Mouse (Mus musculus): ENCODE data around the gene Cd28. TPM values are rescaled to one million over a fixed set of nuclear protein-coding genes. Genes with fewer than 3 reads are reported as not detected.

Cd28 gene
- polyA plus RNA-seq, 1 experiment from 2014 or later = 0.30 TPM

DNA sequence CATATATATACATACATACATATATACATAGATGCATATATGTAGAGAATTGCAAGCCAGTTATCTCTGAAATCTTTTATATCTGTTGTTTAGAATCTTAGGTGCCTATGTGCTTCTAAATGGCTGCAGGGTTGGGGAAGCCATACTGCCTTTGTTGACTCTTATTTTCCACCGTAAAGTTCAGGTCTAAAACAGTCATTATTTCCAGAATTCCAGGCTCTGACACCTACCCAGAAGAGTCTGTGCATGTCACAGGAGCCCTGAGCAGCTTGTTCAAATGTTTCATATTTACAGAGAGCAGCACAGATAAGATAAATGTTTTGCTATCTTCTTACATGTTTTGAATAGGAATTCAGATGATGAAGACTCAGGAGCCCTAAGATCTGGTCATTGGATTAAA is 36.4 kb downstream of the Cd28 start:
- Histone ChIP-seq H3K4me1 (peaks cover 6% of the 10 kb centered on the region; the same call in 1 of the 2 replicates), H3K36me3 (no peaks in the 10 kb centered on the region), H3K4me2 (no peak overlapping the region), H3K9me3 (replicated peaks) (no peaks in the 10 kb centered on the region), H3K4me3 (replicated peaks) (no peak overlapping the region), H3K27ac (no peak overlapping the region), H3K27me3 (no peaks in the 10 kb centered on the region), H3K9ac (no peak overlapping the region)
- WGBS = 88% methylated on average over 1 of the region's 1 CpGs
- no peak for ATAC-seq (replicated peaks; ENCODE audit: low FRiP score)

DNA sequence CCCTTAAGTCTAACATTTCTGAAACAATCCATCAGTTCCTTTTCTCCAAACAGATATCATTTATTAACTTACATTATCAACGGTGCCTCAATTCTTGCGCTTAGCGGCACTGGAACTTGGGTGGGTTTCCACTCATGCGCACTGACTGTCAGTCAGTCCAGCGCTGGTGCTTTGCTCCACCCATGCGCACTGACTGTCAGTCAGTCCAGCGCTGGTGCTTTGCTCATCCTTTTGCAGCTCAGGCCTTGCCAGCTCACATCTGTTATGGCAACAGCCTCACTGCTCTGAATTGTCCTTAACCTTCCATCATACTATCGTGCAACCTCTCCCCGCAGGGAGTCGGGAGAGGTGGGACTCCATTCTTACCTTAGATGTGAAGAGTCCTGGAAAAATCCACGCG is 37.4 kb downstream of the Cd28 start:
- WGBS = 92% methylated on average over 12 of the region's 12 CpGs
- H3K27me3 ChIP-seq = no peaks in the 10 kb centered on the region
- ATAC-seq (replicated peaks; ENCODE audit: low FRiP score) = no peak

DNA sequence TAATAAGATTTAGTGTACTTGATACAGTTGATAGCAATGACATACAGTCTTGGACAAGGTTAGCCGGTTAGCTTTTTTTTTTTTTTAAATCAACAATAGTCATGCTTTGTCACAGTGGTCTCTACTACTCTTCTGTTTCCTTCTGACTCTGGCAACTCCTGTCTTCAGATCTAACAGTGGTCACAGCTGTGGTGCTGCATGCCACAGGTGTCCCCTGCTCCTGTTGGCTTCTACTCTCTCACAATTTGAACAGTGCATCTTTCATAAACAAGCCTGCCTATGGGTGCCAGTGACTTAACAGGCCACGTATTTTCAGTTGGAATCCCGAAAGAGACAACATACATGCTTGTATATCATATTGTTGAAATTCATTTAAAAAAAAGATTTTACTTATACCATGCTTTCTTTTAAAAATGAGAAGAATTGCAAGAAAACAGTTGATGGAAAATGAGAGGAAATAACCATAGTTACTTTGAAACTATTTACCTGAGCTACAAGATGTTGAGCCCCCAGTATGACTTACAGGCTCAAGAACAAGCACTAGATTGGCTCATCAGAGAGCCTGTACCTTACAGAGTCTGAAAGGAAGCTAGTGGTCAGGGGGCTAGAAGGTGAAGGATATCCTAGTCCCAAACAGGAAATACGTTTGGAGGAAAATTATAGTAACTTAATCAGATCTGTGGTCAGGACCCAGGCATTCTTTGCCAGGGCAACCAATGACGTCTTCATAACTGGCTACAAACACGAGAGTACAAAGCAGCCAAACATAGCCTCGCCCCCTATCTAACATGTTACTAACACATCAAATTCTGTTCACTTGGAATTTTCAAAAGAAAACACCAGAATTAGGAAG is 39.0 kb downstream of the Cd28 start:
- no peaks in the 10 kb centered on the region for H3K9me3 ChIP-seq (replicated peaks)
- no peaks in the 10 kb centered on the region for H3K36me3 ChIP-seq
- H3K4me3 ChIP-seq (replicated peaks) = no peak overlapping the region
- H3K27me3 ChIP-seq = no peaks in the 10 kb centered on the region
- H3K4me1 ChIP-seq = no peaks in the 10 kb centered on the region
- 77% methylated on average over 7 of the region's 7 CpGs for WGBS
- no peak overlapping the region for H3K4me2 ChIP-seq
- ATAC-seq (replicated peaks; ENCODE audit: low FRiP score) = no peak
- no peak overlapping the region for H3K27ac ChIP-seq
- no peak overlapping the region for H3K9ac ChIP-seq

More for the DNA sequence above, 37.4 kb downstream of the Cd28 start:
- no peak overlapping the region for H3K9ac ChIP-seq
- no peak overlapping the region for H3K27ac ChIP-seq
- H3K4me2 ChIP-seq = no peak overlapping the region
- no peaks in the 10 kb centered on the region for H3K9me3 ChIP-seq (replicated peaks)
- H3K4me1 ChIP-seq = peaks cover 6% of the 10 kb centered on the region; the same call in 1 of the 2 replicates
- H3K36me3 ChIP-seq = no peaks in the 10 kb centered on the region
- H3K4me3 ChIP-seq (replicated peaks) = no peak overlapping the region

DNA sequence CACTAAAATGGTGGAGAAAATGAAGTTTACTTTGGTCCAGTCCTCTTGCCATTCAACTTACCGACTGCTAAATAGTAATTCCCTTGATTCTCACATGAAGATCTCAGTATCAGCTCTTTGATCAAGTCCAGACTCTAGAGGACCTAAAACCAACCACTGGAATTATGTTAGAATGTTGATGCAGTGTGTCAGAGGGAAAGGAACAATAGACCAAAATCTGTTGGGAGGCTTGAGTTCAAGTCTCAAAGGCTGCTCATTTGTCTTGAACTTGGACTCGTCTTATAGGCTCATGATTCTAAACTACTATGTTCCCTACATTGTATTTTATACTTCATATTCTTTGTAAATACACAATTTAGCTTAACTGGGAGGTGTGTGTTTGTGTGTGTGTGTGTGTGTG is 41.0 kb downstream of the Cd28 start:
- H3K9ac ChIP-seq = no peak overlapping the region
- no peak for ATAC-seq (replicated peaks; ENCODE audit: low FRiP score)

DNA sequence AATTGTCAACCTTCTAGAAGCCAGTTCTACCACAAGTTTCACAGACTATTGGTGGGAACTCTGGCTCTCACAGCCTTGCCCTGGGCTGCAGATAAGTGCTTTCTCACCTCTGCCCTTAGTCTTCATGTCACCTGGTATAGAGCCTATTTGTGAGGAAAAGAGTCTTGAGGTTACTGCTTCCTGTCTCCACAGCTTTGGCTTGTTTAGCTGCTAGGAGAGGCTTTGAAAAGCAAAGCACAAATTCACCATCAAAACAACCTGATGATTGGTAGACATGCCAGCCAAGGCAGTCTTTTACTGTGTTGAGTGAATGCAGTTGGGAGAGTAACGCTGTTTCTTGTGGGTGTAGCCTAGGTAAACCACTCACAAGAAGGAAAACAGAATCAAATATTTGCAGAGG is 41.6 kb downstream of the Cd28 start:
- ATAC-seq (replicated peaks; ENCODE audit: low FRiP score) = no peak
- Histone ChIP-seq H3K27me3 (no peaks in the 10 kb centered on the region), H3K4me3 (replicated peaks) (no peak overlapping the region), H3K27ac (no peak overlapping the region), H3K4me1 (no peaks in the 10 kb centered on the region), H3K9ac (no peak overlapping the region), H3K36me3 (no peaks in the 10 kb centered on the region), H3K4me2 (no peak overlapping the region), H3K9me3 (replicated peaks) (no peaks in the 10 kb centered on the region)
- 88% methylated on average over 1 of the region's 1 CpGs for whole genome bisulfite sequencing

More for the DNA sequence above, 41.0 kb downstream of the Cd28 start:
- 96% methylated on average over 2 of the region's 2 CpGs for WGBS
- no peak overlapping the region for H3K4me3 ChIP-seq (replicated peaks)
- no peak overlapping the region for H3K27ac ChIP-seq
- H3K36me3 ChIP-seq = no peaks in the 10 kb centered on the region
- no peaks in the 10 kb centered on the region for H3K27me3 ChIP-seq
- no peak overlapping the region for H3K4me2 ChIP-seq
- H3K4me1 ChIP-seq = no peaks in the 10 kb centered on the region
- H3K9me3 ChIP-seq (replicated peaks) = no peaks in the 10 kb centered on the region

DNA sequence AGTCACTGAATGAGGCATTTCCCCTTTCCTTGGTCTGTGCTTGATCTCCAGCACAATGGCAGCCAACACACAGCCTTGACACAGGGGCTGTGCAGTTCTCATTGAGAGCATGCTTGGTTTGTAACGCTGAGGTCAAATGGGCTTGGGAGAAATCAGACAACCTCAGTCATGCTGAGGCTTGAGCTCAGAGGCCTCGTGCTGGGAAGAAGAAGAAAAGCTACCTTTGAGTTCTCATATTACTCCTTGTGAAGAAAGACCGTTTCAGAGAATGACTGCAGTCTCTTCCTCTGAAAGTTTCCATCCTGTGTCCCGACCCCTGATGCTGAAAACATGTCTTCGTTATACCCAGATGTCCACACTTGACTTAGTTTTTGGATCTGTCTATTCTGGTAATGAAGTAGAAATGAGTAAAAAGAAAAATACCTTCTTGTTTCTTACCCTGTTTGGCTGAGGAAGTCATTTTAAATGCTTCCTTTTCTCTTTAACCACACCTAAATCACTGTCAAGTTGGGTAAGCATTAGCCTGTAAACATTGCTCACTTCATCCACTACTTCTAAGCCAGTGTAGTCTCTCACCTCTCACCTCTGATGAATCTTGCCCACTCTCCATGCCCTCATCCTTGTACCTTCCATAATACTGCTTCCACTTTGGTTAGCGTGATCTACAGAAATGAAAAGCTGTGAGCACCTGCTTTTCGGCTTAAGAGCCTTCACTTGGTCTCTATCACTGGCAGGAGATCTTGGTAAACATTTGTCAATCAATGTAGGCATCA is 43.1 kb downstream of the Cd28 start:
- no peak for ATAC-seq (replicated peaks; ENCODE audit: low FRiP score)
- H3K4me2 ChIP-seq = no peak overlapping the region
- no peak overlapping the region for H3K27ac ChIP-seq
- 55% methylated on average over 7 of the region's 7 CpGs for WGBS
- no peaks in the 10 kb centered on the region for H3K4me1 ChIP-seq
- no peak overlapping the region for H3K4me3 ChIP-seq (replicated peaks)
- no peaks in the 10 kb centered on the region for H3K27me3 ChIP-seq
- no peaks in the 10 kb centered on the region for H3K36me3 ChIP-seq
- H3K9ac ChIP-seq = no peak overlapping the region
- no peaks in the 10 kb centered on the region for H3K9me3 ChIP-seq (replicated peaks)

DNA sequence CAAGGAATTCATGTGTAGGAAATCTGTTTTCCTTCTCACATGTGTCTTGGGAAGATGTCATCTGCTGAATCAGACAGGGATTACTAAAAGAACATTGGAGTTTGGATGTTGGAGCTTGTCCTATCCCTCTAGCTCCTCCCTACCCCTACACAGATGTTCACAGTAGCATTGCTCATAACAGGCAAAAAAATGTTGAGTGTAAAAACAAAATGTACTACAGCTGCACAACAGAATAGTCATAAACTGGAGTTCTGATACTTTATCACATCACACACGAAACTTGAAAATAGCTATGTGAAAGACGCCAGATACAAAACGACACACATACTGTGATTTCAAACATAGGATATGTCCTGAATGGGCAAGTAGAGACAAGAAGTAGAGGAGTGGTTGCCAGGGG is 43.9 kb downstream of the Cd28 start:
- H3K27me3 ChIP-seq = no peaks in the 10 kb centered on the region
- no peak overlapping the region for H3K4me2 ChIP-seq
- H3K4me3 ChIP-seq (replicated peaks) = no peak overlapping the region
- no peaks in the 10 kb centered on the region for H3K4me1 ChIP-seq
- no peak for ATAC-seq (replicated peaks; ENCODE audit: low FRiP score)
- H3K9me3 ChIP-seq (replicated peaks) = no peaks in the 10 kb centered on the region
- WGBS = 92% methylated on average over 3 of the region's 3 CpGs
- H3K36me3 ChIP-seq = no peaks in the 10 kb centered on the region
- no peak overlapping the region for H3K9ac ChIP-seq
- H3K27ac ChIP-seq = no peak overlapping the region

DNA sequence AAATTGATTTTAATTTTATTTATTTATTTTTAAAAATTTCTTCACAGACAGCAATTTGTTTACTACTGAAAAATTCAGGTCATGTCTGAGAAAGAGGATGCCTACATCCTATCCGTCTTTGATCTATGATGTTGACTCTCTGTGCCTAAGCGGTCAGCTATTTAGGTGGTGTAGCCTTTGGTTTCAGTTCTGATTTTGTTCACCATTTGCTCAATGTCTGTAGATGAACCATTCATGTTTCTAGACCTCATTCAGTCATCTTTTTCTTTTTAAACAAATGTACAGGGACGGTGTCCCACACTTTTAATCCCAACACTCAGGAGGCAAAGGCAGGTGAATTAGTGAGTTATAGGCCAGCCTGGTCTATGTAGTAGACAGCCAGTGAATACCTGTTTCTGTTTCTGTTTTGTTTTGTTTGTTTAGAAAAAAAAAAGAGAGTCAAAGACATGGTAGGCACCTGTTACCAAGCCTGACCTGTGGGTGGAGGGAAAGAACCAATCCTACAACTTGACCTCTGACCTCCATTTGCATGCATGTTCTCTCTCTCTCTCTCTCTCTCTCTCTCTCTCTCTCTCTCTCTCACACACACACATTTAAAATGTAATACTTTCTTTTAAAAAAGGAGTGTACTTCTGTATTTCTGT is 45.0 kb downstream of the Cd28 start:
- H3K27ac ChIP-seq = no peak overlapping the region
- no peak for ATAC-seq (replicated peaks; ENCODE audit: low FRiP score)
- WGBS = 95% methylated on average over 3 of the region's 3 CpGs

DNA sequence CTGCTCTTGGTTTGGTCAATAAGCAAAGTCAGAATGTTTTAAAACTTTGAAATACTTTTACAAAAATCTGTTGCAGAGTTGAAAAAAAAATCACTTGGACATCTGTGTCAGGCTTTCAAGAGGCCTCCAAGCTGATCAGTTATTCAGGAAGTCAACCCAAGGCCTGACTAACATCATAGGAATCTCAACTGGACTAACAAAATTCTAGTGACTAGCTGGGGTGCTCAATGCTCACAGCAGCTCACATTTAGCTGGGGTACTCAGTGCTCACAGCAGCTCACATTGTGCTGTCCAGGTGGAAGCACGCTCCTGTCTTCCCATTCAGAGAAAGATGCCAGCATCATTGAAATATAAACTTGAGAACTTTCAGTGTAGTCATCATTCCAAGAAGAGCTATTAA is 45.9 kb downstream of the Cd28 start:
- Histone ChIP-seq H3K4me1 (no peaks in the 10 kb centered on the region), H3K36me3 (no peaks in the 10 kb centered on the region), H3K4me2 (no peak overlapping the region), H3K4me3 (replicated peaks) (no peak overlapping the region), H3K27me3 (no peaks in the 10 kb centered on the region), H3K27ac (no peak overlapping the region), H3K9ac (no peak overlapping the region), H3K9me3 (replicated peaks) (no peaks in the 10 kb centered on the region)
- WGBS = 95% methylated on average over 1 of the region's 1 CpGs
- ATAC-seq (replicated peaks; ENCODE audit: low FRiP score) = no peak

More for the DNA sequence above, 45.0 kb downstream of the Cd28 start:
- Histone ChIP-seq H3K27me3 (no peaks in the 10 kb centered on the region), H3K4me2 (no peak overlapping the region), H3K36me3 (no peaks in the 10 kb centered on the region), H3K4me3 (replicated peaks) (no peak overlapping the region), H3K9me3 (replicated peaks) (no peaks in the 10 kb centered on the region), H3K4me1 (no peaks in the 10 kb centered on the region), H3K9ac (no peak overlapping the region)

DNA sequence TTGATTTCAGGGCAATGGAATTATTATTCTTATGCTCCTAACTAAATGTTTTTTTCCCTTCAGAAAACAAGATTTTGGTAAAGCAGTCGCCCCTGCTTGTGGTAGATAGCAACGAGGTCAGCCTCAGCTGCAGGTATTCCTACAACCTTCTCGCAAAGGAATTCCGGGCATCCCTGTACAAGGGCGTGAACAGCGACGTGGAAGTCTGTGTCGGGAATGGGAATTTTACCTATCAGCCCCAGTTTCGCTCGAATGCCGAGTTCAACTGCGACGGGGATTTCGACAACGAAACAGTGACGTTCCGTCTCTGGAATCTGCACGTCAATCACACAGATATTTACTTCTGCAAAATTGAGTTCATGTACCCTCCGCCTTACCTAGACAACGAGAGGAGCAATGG is 46.3 kb downstream of the Cd28 start:
- H3K36me3 ChIP-seq = no peaks in the 10 kb centered on the region
- no peak overlapping the region for H3K4me2 ChIP-seq
- no peaks in the 10 kb centered on the region for H3K4me1 ChIP-seq
- WGBS = 91% methylated on average over 20 of the region's 20 CpGs
- no peak overlapping the region for H3K9ac ChIP-seq
- H3K9me3 ChIP-seq (replicated peaks) = no peaks in the 10 kb centered on the region
- no peaks in the 10 kb centered on the region for H3K27me3 ChIP-seq
- no peak for ATAC-seq (replicated peaks; ENCODE audit: low FRiP score)
- H3K4me3 ChIP-seq (replicated peaks) = no peak overlapping the region
- H3K27ac ChIP-seq = no peak overlapping the region

DNA sequence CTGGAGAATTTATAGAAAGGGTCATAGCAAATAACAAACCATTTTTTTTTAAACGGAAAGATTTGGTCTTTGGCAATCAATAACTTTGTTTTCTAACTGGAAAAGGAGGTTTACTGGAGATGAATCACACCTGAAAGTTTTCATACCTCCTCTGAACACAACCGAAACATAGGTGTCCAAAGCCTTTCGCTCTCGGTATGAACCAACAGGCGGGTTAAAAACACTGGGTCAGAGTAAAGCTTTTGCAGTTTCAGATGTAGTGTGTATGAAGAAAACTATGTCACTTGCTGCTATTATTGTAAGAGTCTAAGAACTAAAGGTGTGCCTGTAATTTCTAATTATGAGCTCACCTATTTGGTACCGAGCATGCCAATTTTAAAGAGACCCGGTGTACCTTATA is 55.2 kb downstream of the Cd28 start:
- H3K36me3 ChIP-seq = no peaks in the 10 kb centered on the region
- no peak overlapping the region for H3K27ac ChIP-seq
- ATAC-seq (replicated peaks; ENCODE audit: low FRiP score) = no peak
- no peak overlapping the region for H3K9ac ChIP-seq
- H3K4me1 ChIP-seq = no peaks in the 10 kb centered on the region
- H3K4me3 ChIP-seq (replicated peaks) = no peak overlapping the region
- WGBS = 94% methylated on average over 7 of the region's 7 CpGs
- no peaks in the 10 kb centered on the region for H3K9me3 ChIP-seq (replicated peaks)
- no peaks in the 10 kb centered on the region for H3K27me3 ChIP-seq
- no peak overlapping the region for H3K4me2 ChIP-seq

DNA sequence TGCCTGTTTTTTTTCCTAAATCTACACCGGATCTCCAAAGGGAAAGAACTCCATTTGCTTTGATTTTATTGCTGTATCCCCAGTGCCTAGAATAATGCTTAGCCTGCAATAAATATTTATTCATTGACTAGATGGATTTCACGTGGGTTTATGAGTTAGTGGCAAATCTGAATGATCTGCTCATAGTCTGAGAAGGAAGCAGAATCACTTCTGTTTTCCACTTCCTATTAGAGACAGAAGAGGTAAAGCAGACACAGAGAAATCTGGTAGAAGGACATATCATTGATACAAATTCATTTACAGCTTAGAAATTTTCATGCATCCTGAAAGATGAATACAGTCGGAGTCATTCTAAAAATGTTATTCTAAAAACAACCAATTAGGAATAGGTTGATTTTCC is 56.6 kb downstream of the Cd28 start:
- H3K4me3 ChIP-seq (replicated peaks) = no peak overlapping the region
- 76% methylated on average over 3 of the region's 3 CpGs for WGBS
- no peak for ATAC-seq (replicated peaks; ENCODE audit: low FRiP score)

More for the DNA sequence above, 56.6 kb downstream of the Cd28 start:
- H3K27ac ChIP-seq = no peak overlapping the region
- H3K9ac ChIP-seq = no peak overlapping the region
- no peaks in the 10 kb centered on the region for H3K9me3 ChIP-seq (replicated peaks)
- no peaks in the 10 kb centered on the region for H3K4me1 ChIP-seq
- H3K4me2 ChIP-seq = no peak overlapping the region
- no peaks in the 10 kb centered on the region for H3K27me3 ChIP-seq
- H3K36me3 ChIP-seq = no peaks in the 10 kb centered on the region
